Mouse (Mus musculus): ENCODE measurements around the gene Zfp316.

Zfp316 gene

GRCm38 (mm10) chr5:143269363-143270150 lies at the start of gene Zfp316:
Gene Zfp316, minus strand, starts transcription at chr5:143270022.
- peak; percentile 78 for DNase-seq

- no peak for DNase-seq
Measured at GRCm38 (mm10) chr5:143317288-143317610, 47.4 kb upstream of the Zfp316 start.

- DNase-seq, result no peak
Measured at GRCm38 (mm10) chr5:143316605-143317287, 46.9 kb upstream of the Zfp316 start.

- DNase-seq, result no peak
Measured at GRCm38 (mm10) chr5:143315514-143315888, 45.7 kb upstream of the Zfp316 start.

GRCm38 (mm10) chr5:143314730-143315513 lies 45.1 kb upstream of the Zfp316 start, which contains the start of gene E130309D02Rik:
Gene E130309D02Rik, minus strand, starts transcription at chr5:143315360.
- DNase-seq, result peak; percentile 90

- no peak for DNase-seq
Measured at GRCm38 (mm10) chr5:143314183-143314729, 44.4 kb upstream of the Zfp316 start.

GRCm38 (mm10) chr5:143311886-143312285 lies 42.1 kb upstream of the Zfp316 start:
- DNase-seq, result peak; percentile 67

GRCm38 (mm10) chr5:143309916-143310315 lies 40.1 kb upstream of the Zfp316 start:
- DNase-seq, result no peak

- DNase-seq, result no peak
Measured at GRCm38 (mm10) chr5:143308825-143309224, 39.0 kb upstream of the Zfp316 start.

- no peak for DNase-seq
Measured at GRCm38 (mm10) chr5:143304251-143304650, 34.4 kb upstream of the Zfp316 start.

GRCm38 (mm10) chr5:143301296-143301695 lies 31.5 kb upstream of the Zfp316 start:
- DNase-seq, result no peak

GRCm38 (mm10) chr5:143299686-143300085 lies 29.9 kb upstream of the Zfp316 start:
- peak; percentile 36 for DNase-seq

GRCm38 (mm10) chr5:143298391-143298790 lies 28.6 kb upstream of the Zfp316 start:
- DNase-seq, result no peak

- DNase-seq, result no peak
Measured at GRCm38 (mm10) chr5:143297986-143298385, 28.2 kb upstream of the Zfp316 start.

GRCm38 (mm10) chr5:143295330-143295729 lies 25.5 kb upstream of the Zfp316 start:
- no peak for DNase-seq

GRCm38 (mm10) chr5:143294862-143295261 lies 25.0 kb upstream of the Zfp316 start:
- no peak for DNase-seq

- DNase-seq, result no peak
Measured at GRCm38 (mm10) chr5:143293404-143293803, 23.6 kb upstream of the Zfp316 start, which contains the start of gene Zfp853. Gene Zfp853, minus strand, starts transcription at chr5:143293623.

- no peak for DNase-seq
Measured at GRCm38 (mm10) chr5:143292879-143293278, 23.1 kb upstream of the Zfp316 start.

GRCm38 (mm10) chr5:143289299-143289698 lies 19.5 kb upstream of the Zfp316 start:
- no peak for DNase-seq

GRCm38 (mm10) chr5:143288378-143288911 lies 18.6 kb upstream of the Zfp316 start:
- no peak for DNase-seq

GRCm38 (mm10) chr5:143287774-143288328 lies 18.0 kb upstream of the Zfp316 start:
- DNase-seq, result no peak

GRCm38 (mm10) chr5:143284762-143285161 lies 14.9 kb upstream of the Zfp316 start:
- DNase-seq, result no peak

Measured in right cerebral cortex, adult 18-20 months (tissue).